Mouse (Mus musculus) common myeloid progenitor, adult 5-6 weeks (primary cell): ENCODE data around the gene Accsl. TPM values are rescaled to one million over a fixed set of nuclear protein-coding genes. Genes with fewer than 3 reads are reported as not detected.

Experiments
- ATAC-seq: replicated peaks from 2 replicates; pipeline ENCODE4 v1.8.0; 2016; ENCODE audit warnings: low read depth, mild to moderate bottlenecking, moderate TSS enrichment, inconsistent platforms; ENCODE audit not compliant: poor library complexity, severe bottlenecking
- total RNA-seq: library from RNA; stranded (forward); fragments of 200-1000, 187-1606 nt; gene quantifications from 2 replicates; pipeline ENCODE4 v1.2.3, GENCODE M21; 2017

Gene Accsl
- total RNA-seq, 1 experiment from 2014 or later, result not detected

DNA sequence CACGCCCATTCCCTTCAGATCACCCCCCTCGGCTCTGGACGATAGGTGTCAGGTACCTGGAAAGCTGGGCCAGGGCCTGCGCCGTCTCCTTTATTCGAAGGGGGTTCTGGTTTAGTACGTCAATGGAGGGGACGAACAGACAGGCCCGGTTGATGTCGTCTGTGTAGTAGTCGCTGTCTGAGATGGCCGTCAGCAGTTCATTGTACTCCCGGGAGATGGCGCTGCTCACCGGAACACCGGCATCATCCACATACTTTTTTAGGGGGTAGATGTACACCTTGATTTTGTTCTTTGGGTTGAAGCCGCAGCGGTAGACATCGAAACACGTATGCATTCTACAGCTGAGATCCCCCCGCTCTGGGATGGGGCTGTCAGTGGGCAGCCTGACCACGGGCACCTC lies 55.6 kb downstream of the Accsl start:
- no peak for ATAC-seq

DNA sequence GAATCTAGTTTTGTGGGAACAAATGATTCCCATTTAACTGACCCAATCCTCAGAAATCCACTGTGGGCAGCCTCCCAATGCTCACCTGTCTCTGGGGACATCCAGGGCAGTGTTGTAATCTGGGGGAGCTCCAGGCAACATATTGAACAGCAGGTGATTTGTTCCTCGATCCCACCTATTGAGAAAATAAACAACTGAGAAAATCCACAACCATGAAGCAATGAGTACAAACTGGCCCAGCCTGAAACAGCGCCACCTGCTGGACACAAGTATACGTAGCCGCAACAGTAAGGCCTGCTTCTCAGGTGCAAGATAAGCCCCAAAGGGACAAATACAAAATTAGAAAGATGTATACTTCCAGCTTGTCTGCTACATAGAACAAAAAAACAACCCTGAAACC lies 57.1 kb downstream of the Accsl start:
- peak; percentile 78 for ATAC-seq

DNA sequence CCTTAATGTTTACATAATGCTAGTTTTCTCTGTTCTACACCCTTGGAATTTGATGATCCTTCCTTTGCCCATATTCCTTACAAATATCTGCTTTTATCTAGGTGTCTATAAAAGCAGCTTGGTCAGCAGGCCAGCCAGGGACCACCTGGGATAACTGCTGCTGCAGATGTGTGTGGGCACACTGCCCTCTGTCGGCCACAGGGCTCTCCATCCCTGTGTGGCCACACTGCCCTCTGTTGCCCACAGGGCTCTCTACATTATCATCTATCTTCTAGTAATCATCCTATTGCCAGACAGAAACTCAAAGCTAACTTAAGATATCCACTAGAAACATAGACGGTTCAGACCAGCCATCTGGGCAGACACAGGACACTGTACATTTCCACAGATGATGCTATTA lies 59.0 kb downstream of the Accsl start:
- peak; percentile 91 for ATAC-seq

DNA sequence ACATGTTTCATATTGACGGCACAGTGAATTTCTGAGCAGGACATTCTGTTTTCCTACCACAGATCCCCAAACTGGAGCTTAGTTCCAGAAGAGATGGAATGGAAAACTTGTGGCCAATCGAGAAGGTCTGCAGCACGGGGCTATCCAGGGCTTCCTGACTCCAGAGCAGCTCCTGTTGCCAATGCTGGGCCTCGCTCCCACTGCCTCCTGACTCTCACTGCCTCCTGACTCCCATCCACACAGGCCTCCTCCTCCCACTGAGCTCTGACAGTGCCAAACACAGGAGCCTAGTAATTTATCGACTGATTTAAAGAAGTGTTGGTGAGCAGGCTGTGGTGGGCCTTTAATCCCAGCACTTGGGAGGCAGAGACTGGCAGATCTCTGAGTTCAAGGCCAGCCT lies 60.9 kb downstream of the Accsl start:
- no peak for ATAC-seq

DNA sequence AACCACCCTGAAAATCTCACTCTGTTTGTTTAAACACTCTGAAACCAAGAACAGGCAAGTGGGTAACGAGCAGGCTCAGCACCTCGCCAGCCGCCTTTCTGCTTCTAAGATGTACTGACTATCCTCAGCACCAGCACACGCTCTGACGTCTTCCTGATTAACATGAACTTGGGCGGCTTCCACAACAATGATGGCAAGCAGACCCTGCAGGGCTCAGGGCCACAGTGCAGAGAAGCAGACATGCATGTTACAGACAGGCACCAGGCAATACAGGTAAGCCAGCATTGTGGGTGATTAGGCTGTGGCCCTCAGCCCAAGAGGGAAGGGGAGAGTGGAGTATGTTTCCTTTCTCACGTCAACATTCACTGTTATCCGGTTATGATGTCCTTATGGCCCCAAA lies 61.5 kb downstream of the Accsl start:
- no peak for ATAC-seq

DNA sequence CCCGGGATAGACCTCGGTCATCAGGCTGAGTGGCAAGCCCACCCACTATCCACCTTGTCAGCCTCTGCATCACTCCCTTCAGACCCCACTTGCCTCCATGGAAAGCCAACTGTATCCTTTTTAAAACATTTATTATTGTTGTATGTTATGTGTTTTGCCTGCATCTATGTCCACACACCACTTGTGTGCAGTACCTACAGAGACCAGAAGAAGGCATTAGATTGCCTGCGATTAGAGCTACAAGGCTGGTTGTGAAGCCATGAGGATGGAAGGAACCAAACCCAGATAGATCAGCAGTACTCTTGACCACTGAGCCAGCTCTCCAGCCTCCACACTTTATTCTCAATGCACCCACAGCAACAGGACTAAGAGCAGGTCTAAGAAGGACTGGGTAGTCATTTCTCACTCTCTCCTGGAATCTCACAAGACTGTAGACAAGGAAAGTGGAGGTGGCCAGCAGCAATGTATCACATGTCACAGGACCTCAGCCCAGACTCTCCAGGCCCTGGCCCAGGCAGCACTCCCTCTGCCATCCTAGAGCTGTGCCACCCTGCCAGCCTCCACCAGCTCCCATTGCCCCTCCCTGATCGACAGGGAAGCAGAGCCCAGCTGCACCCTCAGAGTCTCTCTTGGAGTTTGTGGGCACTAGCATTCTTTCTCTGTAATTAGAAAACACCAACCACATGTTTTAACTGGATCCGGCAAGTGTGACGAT lies 62.3 kb downstream of the Accsl start:
- no peak for ATAC-seq

DNA sequence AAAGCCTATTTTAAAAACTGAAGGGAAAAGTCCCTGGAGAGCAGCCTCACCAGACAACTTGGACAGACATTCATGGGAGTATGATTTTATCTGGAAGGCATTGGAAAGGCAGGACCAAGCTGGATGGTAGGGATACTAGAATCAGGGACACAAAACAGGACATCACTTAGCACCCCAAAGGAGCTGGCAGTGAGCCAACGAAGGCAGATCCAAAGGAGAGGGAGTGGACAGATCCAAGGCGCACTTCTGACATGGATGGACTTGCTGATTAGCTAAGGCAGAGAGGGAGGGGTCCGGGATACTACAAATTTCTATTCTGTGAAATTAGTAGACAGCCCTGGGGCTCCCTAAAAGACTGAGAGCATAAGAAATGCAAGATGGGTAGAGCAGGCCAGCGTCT lies 63.4 kb downstream of the Accsl start:
- ATAC-seq, result no peak

Other genes starting within 250 kb of the Accsl start
- gene Alx4, start 226.8 kb downstream of the Accsl start, total RNA-seq, result not detected in 2 replicates
- gene Ext2, start 46.6 kb downstream of the Accsl start, total RNA-seq, result 25.9 and 28.7 TPM in 2 replicates
- 9.6 and 18.5 TPM in 2 replicates for gene Accs, start 19.2 kb downstream of the Accsl start, total RNA-seq
- 0.55 TPM in 1 of 2 replicates, not detected in the other for gene Gm13889, start 88.0 kb upstream of the Accsl start, total RNA-seq
- gene Gm27027, start 127.2 kb upstream of the Accsl start, total RNA-seq, result not detected in 2 replicates
- gene Alkbh3, start 141.7 kb upstream of the Accsl start, total RNA-seq, result 25.7 and 32.3 TPM in 2 replicates